Mouse (Mus musculus) layer of hippocampus, adult 2 months (tissue): ENCODE data around the gene Cd9. TPM values are rescaled to one million over a fixed set of nuclear protein-coding genes. Genes with fewer than 3 reads are reported as not detected.

Experiments used
- DNase-seq, 2 experiments: peaks; one replicate each; pipeline ENCODE4 v3.0.0; 2022; ENCODE audit warnings: low spot score in 2 of 2
- H3K27ac ChIP-seq: fragments of 200-600 bp; 2 replicates; pipeline ENCODE4 v1.8.1; 2022
- H3K4me3 ChIP-seq: fragments of 200-600 bp; 2 replicates; pipeline ENCODE4 v1.8.1; 2022; ENCODE audit warnings: mild to moderate bottlenecking
- CTCF ChIP-seq: fragments of 200-600 bp; conservative IDR thresholded peaks from 2 replicates; pipeline ENCODE4 v1.8.1; 2022; ENCODE audit warnings: antibody characterized with exemption, mild to moderate bottlenecking, moderate library complexity
- total RNA-seq, 2 experiments: library from RNA; stranded (reverse); gene quantifications; 2 replicates each; pipeline ENCODE4 v1.2.3; 2021

The Cd9 gene
- total RNA-seq, 2 experiments from 2014 or later = 57.1 to 60.0 TPM

DNA sequence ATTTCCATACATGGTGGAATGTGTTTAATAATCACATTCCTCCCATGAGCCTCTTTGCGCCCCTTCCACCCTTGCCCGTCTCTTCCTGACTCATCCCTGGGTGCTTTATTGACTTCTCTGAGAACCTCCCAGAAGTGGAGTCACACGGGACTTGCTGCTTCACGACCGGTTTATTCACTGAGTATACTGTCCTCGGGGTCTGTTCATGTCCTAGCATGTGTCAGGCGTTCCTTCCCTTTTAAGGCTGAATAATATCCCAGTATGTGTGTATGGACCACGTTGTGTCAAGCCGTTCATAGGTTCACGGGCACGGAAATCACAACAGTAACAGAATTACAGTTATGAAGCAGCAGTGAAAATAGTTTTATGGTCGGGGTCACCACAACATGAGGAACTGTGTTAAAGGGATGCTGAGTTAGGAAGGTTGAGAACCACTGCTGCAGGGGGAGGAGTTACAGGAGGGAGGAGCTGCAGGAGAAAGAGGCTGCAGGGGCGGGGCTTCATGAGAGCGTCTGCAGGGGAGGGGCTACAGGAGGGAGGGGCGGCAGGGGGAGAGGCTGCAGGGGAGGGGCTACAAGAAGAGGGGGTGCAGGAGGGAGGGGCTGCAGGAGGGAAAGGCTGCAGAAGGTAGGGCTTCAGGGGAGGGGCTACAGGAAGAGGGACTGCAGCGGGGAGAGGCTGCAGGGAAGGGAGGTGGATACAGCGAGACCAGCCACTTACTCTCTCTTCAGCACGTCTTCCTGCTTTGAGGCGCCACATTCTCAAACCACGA, 72.4 kb downstream of the Cd9 start:
- H3K4me3 ChIP-seq = no peak overlapping the region
- no peak overlapping the region for H3K27ac ChIP-seq
- no peak for TF ChIP-seq CTCF
- peak in 1 of 2 experiments; percentile 34 for DNase-seq

GRCm38 (mm10) chr6:125420458-125421063, 74.0 kb downstream of the Cd9 start:
- no peak for DNase-seq
- Histone ChIP-seq H3K27ac (no peak overlapping the region), H3K4me3 (no peak overlapping the region)
- no peak for TF ChIP-seq CTCF

GRCm38 (mm10) chr6:125418744-125419143, 75.8 kb downstream of the Cd9 start:
- peak; percentile 88 for TF ChIP-seq CTCF
- Histone ChIP-seq H3K4me3 (no peak overlapping the region), H3K27ac (no peak overlapping the region)
- DNase-seq = peak; percentile 66 to 91

GRCm38 (mm10) chr6:125413326-125413725, 81.3 kb downstream of the Cd9 start:
- TF ChIP-seq CTCF = no peak
- DNase-seq = no peak
- Histone ChIP-seq H3K27ac (no peak overlapping the region), H3K4me3 (no peak overlapping the region)

- DNase-seq = no peak
- Histone ChIP-seq H3K27ac (no peak overlapping the region), H3K4me3 (no peak overlapping the region)
- TF ChIP-seq CTCF = no peak
These were observed 82.9 kb downstream of the Cd9 start for GRCm38 (mm10) chr6:125411661-125412060.

DNA sequence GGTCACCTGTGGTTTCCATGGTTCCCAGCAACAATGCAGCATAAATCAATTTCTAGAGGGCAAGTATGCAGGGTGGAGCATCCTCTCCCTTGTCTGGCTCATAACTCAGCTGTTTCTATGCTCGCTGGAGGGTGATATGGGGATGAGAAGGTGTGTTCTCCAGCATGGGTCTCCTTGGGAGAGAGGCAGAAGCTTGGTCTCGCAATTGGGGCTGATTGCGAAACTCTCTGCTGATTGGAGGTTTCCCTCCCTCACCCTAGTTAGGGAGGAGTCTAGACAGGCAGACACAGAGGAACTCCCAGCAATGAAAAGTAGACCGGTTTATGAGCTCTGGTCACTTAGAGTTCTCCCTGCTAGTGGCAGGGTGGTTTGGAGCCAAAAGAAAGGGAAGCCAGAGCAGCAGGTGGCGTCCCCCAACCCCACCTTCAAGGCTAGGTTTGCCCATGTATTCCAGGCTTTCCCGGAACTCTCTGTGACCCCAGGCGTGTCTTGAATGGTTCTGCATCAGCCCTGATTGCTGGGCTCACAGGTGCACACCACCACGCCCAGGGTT, 83.5 kb downstream of the Cd9 start:
- TF ChIP-seq CTCF = no peak
- Histone ChIP-seq H3K27ac (no peak overlapping the region), H3K4me3 (no peak overlapping the region)
- no peak for DNase-seq

DNA sequence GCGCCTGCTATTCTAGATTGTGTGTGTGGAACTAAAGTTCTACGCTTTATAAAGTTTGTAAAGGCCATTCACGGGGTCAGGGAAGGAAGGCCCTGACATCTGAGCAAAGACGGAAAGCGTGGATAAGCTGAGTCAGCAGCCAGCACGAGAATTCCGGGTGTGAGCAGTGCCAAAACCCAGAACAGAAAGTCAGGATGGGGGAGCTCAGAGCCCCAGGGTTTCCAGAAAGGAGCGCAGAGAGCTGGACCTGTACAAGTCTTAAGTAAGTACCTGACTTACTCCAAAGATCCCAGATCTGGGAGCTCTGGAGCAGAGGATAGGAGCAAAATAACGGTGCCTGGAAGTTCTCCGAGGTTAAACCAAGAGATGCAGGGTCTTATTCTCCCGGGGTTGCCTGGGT, 84.0 kb downstream of the Cd9 start:
- Histone ChIP-seq H3K4me3 (no peak overlapping the region), H3K27ac (no peak overlapping the region)
- DNase-seq = no peak
- no peak for TF ChIP-seq CTCF

Other genes with a start within 250 kb of the Cd9 start
- gene Tuba3a, start 208.7 kb downstream of the Cd9 start, total RNA-seq = not detected
- 1 to 10 TPM; 6.6 to 9.8 TPM for gene Ltbr, start 180.9 kb downstream of the Cd9 start, total RNA-seq
- 1 to 10 TPM; 4.3 to 5.2 TPM for gene Scnn1a, start 174.1 kb downstream of the Cd9 start, total RNA-seq
- gene Tnfrsf1a, start 145.4 kb downstream of the Cd9 start, total RNA-seq = 10 to 100 TPM; 12.0 to 12.1 TPM
- gene Plekhg6, start 114.0 kb downstream of the Cd9 start, total RNA-seq = under 1 TPM in 1 of 2 experiments, not detected in 1; 0.17 TPM
- gene Vwf, start 52.0 kb upstream of the Cd9 start, total RNA-seq = 10 to 100 TPM; 13.2 to 23.5 TPM
- gene Ano2, start 195.6 kb upstream of the Cd9 start, total RNA-seq = 1 to 10 TPM; 5.6 to 8.3 TPM